Mouse (Mus musculus) MEL (cell line): ENCODE measurements around the gene Gapt. TPM values are rescaled to one million over a fixed set of nuclear protein-coding genes. Genes with fewer than 3 reads are reported as not detected.

Experiments
- DNase-seq: peaks from one replicate; pipeline ENCODE4 v3.0.0; 2011; ENCODE audit warnings: low read depth, low spot score
- H3K27ac ChIP-seq: 2 replicates; pipeline ENCODE4 v1.5.1; 2012; ENCODE audit warnings: low read depth, mild to moderate bottlenecking, control low read depth, low read length, moderate library complexity; ENCODE audit not compliant: control insufficient read depth
- H3K27me3 ChIP-seq, 2 experiments: fragments of 150-350 bp in 1 of 2; sonication (generic) in 1 of 2; 2 replicates each; pipeline ENCODE4 v1.6.1; 2012; ENCODE audit warnings: low read length in 2 of 2, mild to moderate bottlenecking in 2 of 2, improper control_type of control experiment in 1 of 2, moderate library complexity in 1 of 2; ENCODE audit not compliant: insufficient read depth in 2 of 2, control insufficient read depth in 1 of 2
- H3K36me3 ChIP-seq, 2 experiments: 2 replicates each; pipeline ENCODE4 v1.6.1; 2012 to 2014; ENCODE audit warnings: low read length in 2 of 2, improper control_type of control experiment in 1 of 2, inconsistent platforms in 1 of 2, mild to moderate bottlenecking in 1 of 2; ENCODE audit not compliant: insufficient read depth in 2 of 2, control insufficient read depth in 1 of 2
- H3K4me1 ChIP-seq, 2 experiments: fragments of 150-350 bp in 1 of 2; sonication (generic) in 1 of 2; 2 replicates each; pipeline ENCODE4 v1.6.1; 2012; ENCODE audit warnings: low read length in 2 of 2, improper control_type of control experiment in 1 of 2, mild to moderate bottlenecking in 1 of 2; ENCODE audit not compliant: insufficient read depth in 2 of 2, control insufficient read depth in 1 of 2
- H3K4me3 ChIP-seq, 2 experiments: fragments of 150-350 bp in 1 of 2; sonication (generic) in 1 of 2; 2 replicates each; pipeline ENCODE4 v1.5.1; 2012; ENCODE audit warnings: low read depth in 2 of 2, low read length in 2 of 2, mild to moderate bottlenecking in 2 of 2, moderate library complexity in 2 of 2, control low read depth in 1 of 2, improper control_type of control experiment in 1 of 2; ENCODE audit not compliant: control insufficient read depth in 1 of 2, insufficient read depth in 1 of 2
- H3K79me2 ChIP-seq: 2 replicates; pipeline ENCODE4 v1.6.1; 2012; ENCODE audit warnings: mild to moderate bottlenecking, low read length, moderate library complexity; ENCODE audit not compliant: control insufficient read depth, poor library complexity, insufficient read depth
- H3K9ac ChIP-seq: 2 replicates; pipeline ENCODE4 v1.6.1; 2012; ENCODE audit warnings: low read depth, mild to moderate bottlenecking, control low read depth, low read length, moderate library complexity; ENCODE audit not compliant: control insufficient read depth, poor library complexity, severe bottlenecking
- H3K9me3 ChIP-seq: fragments of 150-350 bp; sonication (generic); replicated peaks from 2 replicates; pipeline ENCODE4 v1.6.1; 2012; ENCODE audit warnings: mild to moderate bottlenecking, low read length, improper control_type of control experiment, moderate library complexity; ENCODE audit not compliant: insufficient read depth
- BHLHE40 ChIP-seq: IDR thresholded peaks from 2 replicates; pipeline ENCODE4 v1.6.1; 2012; ENCODE audit warnings: low read depth, mild to moderate bottlenecking, inconsistent platforms, low read length, improper control_type of control experiment, borderline replicate concordance
- CHD2 ChIP-seq: IDR thresholded peaks from 2 replicates; pipeline ENCODE4 v1.6.1; 2011; ENCODE audit warnings: low read length, improper control_type of control experiment
- ELF1 ChIP-seq: IDR thresholded peaks from 2 replicates; pipeline ENCODE4 v1.6.1; 2014; ENCODE audit warnings: low read depth, mild to moderate bottlenecking, inconsistent platforms, low read length, improper control_type of control experiment, moderate library complexity
- EP300 ChIP-seq, 2 experiments: IDR thresholded peaks; 2 replicates each; pipeline ENCODE4 v1.6.1; 2011; ENCODE audit warnings: improper control_type of control experiment in 2 of 2, low read length in 2 of 2, low read depth in 1 of 2, mild to moderate bottlenecking in 1 of 2
- GABPA ChIP-seq: IDR thresholded peaks from 2 replicates; pipeline ENCODE4 v1.6.1; 2012; ENCODE audit warnings: low read depth, mild to moderate bottlenecking, inconsistent platforms, low read length, improper control_type of control experiment, moderate library complexity
- GATA1 ChIP-seq: IDR thresholded peaks from 2 replicates; pipeline ENCODE4 v1.6.1; 2011; ENCODE audit warnings: low read depth, low read length, improper control_type of control experiment
- MAX ChIP-seq: IDR thresholded peaks from 2 replicates; pipeline ENCODE4 v1.6.1; 2011; ENCODE audit warnings: low read length, improper control_type of control experiment
- MXI1 ChIP-seq: IDR thresholded peaks from 2 replicates; pipeline ENCODE4 v1.6.1; 2011; ENCODE audit warnings: mild to moderate bottlenecking, low read depth, low read length, improper control_type of control experiment
- MYC ChIP-seq: IDR thresholded peaks from 2 replicates; pipeline ENCODE4 v1.6.1; 2011; ENCODE audit warnings: low read depth, mild to moderate bottlenecking, low read length, improper control_type of control experiment, moderate library complexity
- NRF1 ChIP-seq: IDR thresholded peaks from 2 replicates; pipeline ENCODE4 v1.6.1; 2014; ENCODE audit warnings: low read depth, mild to moderate bottlenecking, inconsistent platforms, low read length, improper control_type of control experiment, moderate library complexity; ENCODE audit not compliant: poor library complexity, insufficient read depth, severe bottlenecking
- POLR2A ChIP-seq, 2 experiments: IDR thresholded peaks; 2 replicates each; pipeline ENCODE4 v1.6.1; 2011 to 2012; ENCODE audit warnings: low read length in 2 of 2, mild to moderate bottlenecking in 2 of 2, control low read depth in 1 of 2, improper control_type of control experiment in 1 of 2, low read depth in 1 of 2, moderate library complexity in 1 of 2; ENCODE audit not compliant: control insufficient read depth in 1 of 2, insufficient read depth in 1 of 2, poor library complexity in 1 of 2
- RAD21 ChIP-seq: IDR thresholded peaks from 2 replicates; pipeline ENCODE4 v1.6.1; 2011; ENCODE audit warnings: mild to moderate bottlenecking, low read depth, low read length, improper control_type of control experiment
- SMC3 ChIP-seq: IDR thresholded peaks from 2 replicates; pipeline ENCODE4 v1.6.1; 2011; ENCODE audit warnings: low read depth, low read length, improper control_type of control experiment
- TAL1 ChIP-seq: IDR thresholded peaks from 2 replicates; pipeline ENCODE4 v1.6.1; 2012; ENCODE audit warnings: mild to moderate bottlenecking, inconsistent platforms, low read length, moderate library complexity, mixed read lengths
- TBP ChIP-seq: IDR thresholded peaks from 2 replicates; pipeline ENCODE4 v1.8.0; 2011; ENCODE audit warnings: low read depth, low read length, improper control_type of control experiment
- USF1 ChIP-seq: IDR thresholded peaks from 2 replicates; pipeline ENCODE4 v1.6.1; 2014; ENCODE audit warnings: low read depth, mild to moderate bottlenecking, inconsistent platforms, low read length, improper control_type of control experiment, moderate library complexity
- USF2 ChIP-seq, 2 experiments: IDR thresholded peaks; 2 replicates each; pipeline ENCODE4 v1.6.1; 2011 to 2012; ENCODE audit warnings: improper control_type of control experiment in 2 of 2, low read length in 2 of 2, borderline replicate concordance in 1 of 2, inconsistent platforms in 1 of 2, low read depth in 1 of 2, mild to moderate bottlenecking in 1 of 2; ENCODE audit not compliant: insufficient read depth in 1 of 2
- ZKSCAN1 ChIP-seq: IDR thresholded peaks from 2 replicates; pipeline ENCODE4 v1.6.1; 2012; ENCODE audit warnings: low read depth, mild to moderate bottlenecking, inconsistent platforms, low read length, improper control_type of control experiment, moderate library complexity
- ZMIZ1 ChIP-seq: IDR thresholded peaks from 2 replicates; pipeline ENCODE4 v1.6.1; 2012; ENCODE audit warnings: low read depth, mild to moderate bottlenecking, inconsistent platforms, low read length, improper control_type of control experiment, moderate library complexity
- polyA plus RNA-seq, 2 experiments: library from polyadenylated mRNA; stranded (reverse) in 1 of 2; unstranded in 1 of 2; fragments of >175 nt in 1 of 2; fragments of >200 nt in 1 of 2; gene quantifications; 2 replicates each; pipeline versions ENCODE4 v1.2.1 to v1.2.4; 2012; ENCODE audit warnings: low replicate concordance in 2 of 2, low read depth in 1 of 2; ENCODE audit not compliant: insufficient read length in 2 of 2, insufficient read depth in 1 of 2, missing spikeins in 1 of 2
- total RNA-seq: library from RNA; depleted of rRNA; stranded (reverse); fragments of 300-350 nt; gene quantifications from 2 replicates; pipeline ENCODE4 v1.2.3, GENCODE M21; 2012

Gene Gapt
- total and polyA plus RNA-seq, 3 experiments, result 0.07 to 0.12 TPM; not detected in 1

- Histone ChIP-seq H3K79me2 (no peaks in the 10 kb centered on the region), H3K36me3 (no peaks in the 10 kb centered on the region), H3K9ac (no peak overlapping the region), H3K4me1 (no peaks in the 10 kb centered on the region), H3K4me3 (no peak overlapping the region), H3K9me3 (no peaks in the 10 kb centered on the region), H3K27me3 (no peaks in the 10 kb centered on the region; a peak in 1 of 4 replicates), H3K27ac (no peak overlapping the region)
- TF ChIP-seq EP300 (IDR thresholded peaks at IDR 0.05; ENCODE audit: low read depth in 1 of 2, low read length in 2 of 2) (no peak), GABPA (no peak), MXI1 (no peak), POLR2A (IDR thresholded peaks at IDR 0.05; ENCODE audit: control insufficient read depth in 1 of 2, insufficient read depth in 1 of 2, low read depth in 1 of 2, low read length in 2 of 2, poor library complexity in 1 of 2) (no peak), USF1 (no peak), SMC3 (no peak), GATA1 (no peak), RAD21 (no peak)
- DNase-seq, result no peak
Observed at GRCm38 (mm10) chr13:110401443-110401842, 44.4 kb upstream of the Gapt start.

DNA sequence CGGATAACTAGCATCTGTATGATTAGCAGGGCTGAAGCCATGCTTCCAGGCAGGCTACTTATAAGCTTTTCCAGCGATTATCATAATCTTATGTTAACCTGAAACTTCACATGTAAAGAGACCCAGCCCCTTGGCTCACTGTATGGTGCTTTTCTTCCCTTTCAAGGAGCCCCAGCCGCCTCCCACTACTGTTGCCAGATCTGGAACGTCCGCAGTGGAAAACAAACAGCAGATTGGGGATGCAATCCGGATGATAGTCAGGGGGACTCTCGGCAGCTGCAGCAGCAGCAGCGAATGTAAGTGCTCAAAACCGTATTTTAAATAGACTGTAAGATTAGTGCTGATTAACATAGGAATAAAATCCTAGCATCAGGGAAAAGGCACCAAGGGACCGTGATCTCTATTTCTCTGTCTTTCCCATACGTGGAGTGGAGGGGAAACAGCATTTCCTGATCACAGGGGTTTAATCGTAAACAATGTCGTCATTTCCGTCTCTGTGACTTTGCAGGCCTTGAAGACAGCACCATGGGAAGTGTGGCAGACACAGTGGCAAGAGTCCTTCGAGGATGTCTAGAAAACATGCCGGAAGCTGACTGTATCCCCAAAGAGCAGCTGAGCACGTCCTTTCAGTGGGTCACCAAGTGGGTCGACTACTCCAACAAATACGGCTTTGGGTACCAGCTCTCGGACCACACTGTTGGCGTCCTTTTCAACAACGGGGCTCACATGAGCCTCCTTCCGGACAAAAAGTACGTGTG lies 41.7 kb upstream of the Gapt start:
- H3K9ac ChIP-seq, result no peak overlapping the region
- DNase-seq, result no peak
- H3K79me2 ChIP-seq, result no peaks in the 10 kb centered on the region
- H3K9me3 ChIP-seq, result no peaks in the 10 kb centered on the region
- H3K36me3 ChIP-seq, result no peaks in the 10 kb centered on the region
- H3K4me3 ChIP-seq, result no peak overlapping the region
- H3K27ac ChIP-seq, result no peak overlapping the region
- H3K4me1 ChIP-seq, result no peaks in the 10 kb centered on the region
- TF ChIP-seq USF1 (no peak), MYC (no peak), TAL1 (no peak), TBP (no peak), BHLHE40 (no peak), ZKSCAN1 (no peak), SMC3 (no peak), MAX (no peak)
- no peaks in the 10 kb centered on the region for H3K27me3 ChIP-seq

DNA sequence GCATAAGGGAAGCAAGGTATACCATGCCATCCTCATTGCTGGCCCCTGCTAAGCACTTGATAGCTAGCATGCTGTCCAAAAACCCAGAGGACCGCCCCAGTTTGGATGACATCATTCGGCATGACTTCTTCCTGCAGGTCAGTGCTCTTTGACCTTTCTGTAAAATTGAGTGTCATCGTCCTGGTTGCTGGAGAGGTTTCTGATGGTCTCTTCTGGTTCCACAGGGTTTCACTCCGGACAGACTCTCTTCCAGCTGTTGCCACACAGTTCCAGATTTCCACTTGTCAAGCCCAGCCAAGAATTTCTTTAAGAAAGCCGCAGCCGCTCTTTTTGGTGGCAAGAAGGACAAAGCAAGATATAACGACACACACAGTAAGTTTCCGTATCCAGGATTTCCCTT lies 40.8 kb upstream of the Gapt start:
- no peak for DNase-seq
- Histone ChIP-seq H3K27me3 (no peaks in the 10 kb centered on the region), H3K79me2 (no peaks in the 10 kb centered on the region), H3K4me3 (no peak overlapping the region), H3K9me3 (no peaks in the 10 kb centered on the region), H3K4me1 (no peaks in the 10 kb centered on the region), H3K36me3 (no peaks in the 10 kb centered on the region), H3K27ac (no peak overlapping the region), H3K9ac (no peak overlapping the region)
- no peak for TF ChIP-seq NRF1
- TF ChIP-seq MAX, result no peak
- TF ChIP-seq GATA1, result no peak
- TF ChIP-seq MXI1, result no peak
- TF ChIP-seq ZMIZ1, result no peak
- TF ChIP-seq ELF1, result no peak
- no peak for TF ChIP-seq CHD2
- TF ChIP-seq USF2 (IDR thresholded peaks at IDR 0.05; ENCODE audit: borderline replicate concordance in 1 of 2, insufficient read depth in 1 of 2, low read depth in 1 of 2, low read length in 2 of 2), result no peak
